Mouse (Mus musculus) left cerebral cortex, postnatal 4 days (tissue): ENCODE data around the gene Vmn1r121. TPM values are rescaled to one million over a fixed set of nuclear protein-coding genes. Genes with fewer than 3 reads are reported as not detected.
"Not testable (repeated sequence)": the region's sequence is repeated elsewhere in the genome, so short reads cannot be mapped to it uniquely, and the experiment has no call there.

Experiments used
- DNase-seq: peaks from one replicate; pipeline ENCODE4 v3.0.0-alpha.2; 2022
- intact Hi-C: fragments of 180-260 bp; cut with DNase I; formaldehyde crosslinking; loops from one replicate; pipeline ENCODE4 v1.15.1; 2025
- total RNA-seq, 2 experiments: library from RNA; stranded (reverse); gene quantifications; 2 replicates each; pipeline ENCODE4 v1.2.3; 2021

Gene Vmn1r121
- total RNA-seq: not detected

GRCm38 (mm10) chr7:21098413-21098812 lies at the start of gene Vmn1r121:
Vmn1r121 (minus strand) TSS chr7:21098513.
- intact Hi-C loops, DNase-seq: not testable (repeated sequence)

GRCm38 (mm10) chr7:21134028-21134427 lies 35.7 kb upstream of the Vmn1r121 start, which contains the start of gene Vmn1r122:
Vmn1r122 (minus strand) TSS chr7:21134128.
- intact Hi-C loops, DNase-seq: not testable (repeated sequence)

GRCm38 (mm10) chr7:21053684-21054083 lies 44.6 kb downstream of the Vmn1r121 start, which contains the start of gene Vmn1r120:
Vmn1r120 (minus strand) TSS chr7:21053784.
- intact Hi-C loops: not testable (repeated sequence)

More at GRCm38 (mm10) chr7:21053684-21054083, 44.6 kb downstream of the Vmn1r121 start, which contains the start of gene Vmn1r120:
- DNase-seq: not testable (repeated sequence)

Other genes with a start within 250 kb of the Vmn1r121 start
- gene Vmn1r116, start 226.3 kb downstream of the Vmn1r121 start, total RNA-seq: not detected
- gene Vmn1r117, start 214.4 kb downstream of the Vmn1r121 start, total RNA-seq: not detected
- not detected for gene Vmn1r118, start 186.2 kb downstream of the Vmn1r121 start, total RNA-seq
- gene Vmn1r119, start 86.1 kb downstream of the Vmn1r121 start, total RNA-seq: not detected
- gene Vmn1r120, start 44.7 kb downstream of the Vmn1r121 start, total RNA-seq: not detected
- gene Vmn1r122, start 35.6 kb upstream of the Vmn1r121 start, total RNA-seq: not detected
- not detected for gene Vmn1r123, start 63.7 kb upstream of the Vmn1r121 start, total RNA-seq
- gene Gm5157, start 91.9 kb upstream of the Vmn1r121 start, total RNA-seq: not detected
- not detected for gene Vmn1r124, start 162.1 kb upstream of the Vmn1r121 start, total RNA-seq
- gene Vmn1r125, start 173.7 kb upstream of the Vmn1r121 start, total RNA-seq: not detected
- not detected for gene Vmn1r126, start 203.0 kb upstream of the Vmn1r121 start, total RNA-seq
- gene Vmn1r127, start 221.3 kb upstream of the Vmn1r121 start, total RNA-seq: not detected